Mouse (Mus musculus) heart, embryonic 15.5 days (tissue): ENCODE data around the gene Rdh16f1. TPM values are rescaled to one million over a fixed set of nuclear protein-coding genes. Genes with fewer than 3 reads are reported as not detected.
"Not testable (repeated sequence)": the region's sequence is repeated elsewhere in the genome, so short reads cannot be mapped to it uniquely, and the experiment has no call there.

ENCODE experiments used
- ATAC-seq: fragments of 200-750 bp; cut with Nextera tagmentation; replicated peaks from 2 replicates; pipeline ENCODE4 v1.8.0; 2017; ENCODE audit warnings: low read depth, moderate TSS enrichment; ENCODE audit not compliant: insufficient number of reproducible peaks, insufficient read depth, low FRiP score
- H3K27ac ChIP-seq: fragments of 300-500 bp; sonication (generic); 2 replicates; pipeline ENCODE4 v1.5.1; 2015; ENCODE audit warnings: mild to moderate bottlenecking, inconsistent platforms
- H3K27me3 ChIP-seq: fragments of 300-500 bp; sonication (generic); 2 replicates; pipeline ENCODE4 v1.6.1; 2015; ENCODE audit warnings: inconsistent platforms
- H3K36me3 ChIP-seq: fragments of 300-500 bp; sonication (generic); 2 replicates; pipeline ENCODE4 v1.6.1; 2015; ENCODE audit warnings: mild to moderate bottlenecking, inconsistent platforms
- H3K4me1 ChIP-seq: fragments of 300-500 bp; sonication (generic); replicated peaks from 2 replicates; pipeline ENCODE4 v1.6.1; 2015; ENCODE audit warnings: inconsistent platforms
- H3K4me2 ChIP-seq: fragments of 300-500 bp; sonication (generic); 2 replicates; pipeline ENCODE4 v1.6.1; 2015; ENCODE audit warnings: inconsistent platforms, mild to moderate bottlenecking, moderate library complexity
- H3K4me3 ChIP-seq: fragments of 300-500 bp; sonication (generic); 2 replicates; pipeline ENCODE4 v1.5.1; 2015; ENCODE audit warnings: mild to moderate bottlenecking, inconsistent platforms
- H3K9ac ChIP-seq: fragments of 300-500 bp; sonication (generic); 2 replicates; pipeline ENCODE4 v1.6.1; 2015; ENCODE audit warnings: mild to moderate bottlenecking, inconsistent platforms
- H3K9me3 ChIP-seq: fragments of 300-500 bp; sonication (generic); replicated peaks from 2 replicates; pipeline ENCODE4 v1.6.1; 2016; ENCODE audit warnings: inconsistent platforms
- WGBS: fragments of 180-500 bp; shearing (Covaris S2); methylation state at CpG from one replicate; pipeline ENCODE4 v1.1.7; 2015; ENCODE audit warnings: mixed read lengths; 5-methylcytosine and 5-hydroxymethylcytosine counted together
- polyA plus RNA-seq: library from polyadenylated mRNA; unstranded; fragments of >200 nt; fragmentation: Nextera tagmentation; extraction: Ambion mirVana; gene quantifications from 2 replicates; pipeline ENCODE4 v1.2.1, GENCODE M21; 2015

The Rdh16f1 gene
- polyA plus RNA-seq, 1 experiment from 2014 or later, result not detected

DNA sequence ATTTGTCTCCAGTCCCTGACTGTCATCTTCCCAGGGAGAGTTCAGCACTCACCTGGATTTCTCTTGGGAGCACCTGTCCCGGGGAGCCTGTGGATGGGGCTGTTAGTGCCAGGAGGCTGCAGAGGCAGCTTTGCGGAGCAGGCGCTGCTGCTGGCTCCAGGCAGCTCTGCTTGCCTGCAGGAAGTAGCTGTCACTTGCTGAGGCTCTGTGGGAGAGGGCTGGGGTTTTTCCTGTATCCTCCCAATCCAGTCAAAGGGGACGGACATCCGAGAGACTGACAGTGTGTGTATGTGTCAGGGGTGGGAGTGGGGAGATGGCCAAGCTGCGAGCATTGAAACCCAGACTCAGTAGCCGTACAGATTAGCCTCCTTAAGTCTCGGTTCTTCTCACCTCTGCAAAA is 8.0 kb upstream of the Rdh16f1 start, which contains the start of gene Gpr182:
TSS of gene Gpr182 (minus strand) at position 185 of the 400 bp plus-strand sequence.
- peak within 1 kb of the TSS; percentile 66 for H3K4me2 ChIP-seq
- H3K9me3 ChIP-seq, result no peaks in the 10 kb centered on the region
- peak within 1 kb of the TSS; percentile 63 for H3K27ac ChIP-seq
- no peaks in the 10 kb centered on the region for H3K27me3 ChIP-seq
- peak within 1 kb of the TSS; percentile 50 for H3K4me3 ChIP-seq
- peaks cover 30% of the 10 kb centered on the region for H3K4me1 ChIP-seq
- 0 out of 2 replicates have a peak, but pooled peaks have one; percentile 47 for ATAC-seq
- 39% methylated on average over 8 of the region's 8 CpGs for WGBS
- peak within 1 kb of the TSS; percentile 40; the same call in 1 of the 2 replicates for H3K9ac ChIP-seq
- no peaks in the 10 kb centered on the region; the same call in 1 of the 2 replicates for H3K36me3 ChIP-seq

DNA sequence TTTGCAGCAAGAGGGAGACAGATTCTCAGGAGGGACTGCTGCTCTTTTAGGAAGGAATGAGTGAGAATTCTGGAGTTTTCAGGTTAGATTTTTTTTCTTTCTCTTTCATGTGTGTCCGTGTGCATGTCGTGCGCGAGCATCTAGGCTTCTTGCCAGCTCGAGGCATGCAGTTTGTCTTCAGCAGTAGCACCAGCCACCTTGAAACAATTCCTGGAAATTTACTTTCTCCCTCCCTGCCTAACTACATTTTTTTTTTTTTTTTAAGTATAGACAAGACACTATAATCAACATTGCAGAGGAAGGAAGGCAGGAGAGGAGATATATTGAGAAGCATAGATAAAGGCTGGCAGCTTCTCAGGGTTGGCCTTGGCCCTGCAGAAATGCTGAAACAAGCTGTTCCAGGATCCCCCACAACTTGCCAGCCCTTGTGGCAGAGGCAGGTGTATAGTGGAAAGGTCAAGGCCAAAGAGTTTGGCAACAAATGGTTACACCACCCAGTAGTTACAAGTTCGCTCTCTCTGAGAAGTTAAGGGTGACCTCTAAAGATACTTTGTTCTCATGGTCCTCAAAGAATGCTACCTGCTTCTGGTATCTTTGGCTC is 4.9 kb upstream of the Rdh16f1 start:
- Histone ChIP-seq H3K4me3 (no peak overlapping the region), H3K4me2 (no peak overlapping the region), H3K27me3 (no peaks in the 10 kb centered on the region), H3K36me3 (no peaks in the 10 kb centered on the region), H3K4me1 (peaks cover 18% of the 10 kb centered on the region), H3K9ac (no peak overlapping the region), H3K27ac (peak overlapping the region; percentile 65), H3K9me3 (no peaks in the 10 kb centered on the region)
- ATAC-seq, result no peak; the same call in 1 of the 2 replicates
- WGBS, result 64% methylated on average over 6 of the region's 6 CpGs

DNA sequence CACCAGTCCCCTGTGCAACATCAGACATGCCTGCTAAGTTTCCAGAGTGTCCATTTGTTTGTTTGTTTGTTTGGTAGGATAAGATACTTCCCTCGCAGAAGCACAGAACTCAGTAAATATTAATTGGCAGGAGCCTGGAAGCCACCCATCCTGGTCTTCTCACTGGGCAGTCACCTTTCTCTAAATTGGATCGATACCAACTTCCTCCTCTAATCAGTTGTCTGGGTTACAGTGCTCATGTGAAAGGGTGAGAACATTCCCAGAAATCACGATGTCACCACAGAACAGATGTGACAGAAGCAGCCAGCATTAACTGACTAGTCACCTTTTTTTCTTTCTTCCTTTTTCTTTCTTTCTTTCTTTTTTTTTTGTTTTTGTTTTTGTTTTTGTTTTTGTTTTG is 4.3 kb upstream of the Rdh16f1 start:
- no peak overlapping the region for H3K9ac ChIP-seq
- H3K4me3 ChIP-seq, result no peak overlapping the region
- H3K9me3 ChIP-seq, result no peaks in the 10 kb centered on the region
- peak overlapping the region; percentile 64 for H3K27ac ChIP-seq
- H3K4me2 ChIP-seq, result no peak overlapping the region
- H3K27me3 ChIP-seq, result no peaks in the 10 kb centered on the region
- no peaks in the 10 kb centered on the region for H3K36me3 ChIP-seq
- no peak for ATAC-seq
- peaks cover 15% of the 10 kb centered on the region for H3K4me1 ChIP-seq
- WGBS, result 41% methylated on average over 3 of the region's 3 CpGs

DNA sequence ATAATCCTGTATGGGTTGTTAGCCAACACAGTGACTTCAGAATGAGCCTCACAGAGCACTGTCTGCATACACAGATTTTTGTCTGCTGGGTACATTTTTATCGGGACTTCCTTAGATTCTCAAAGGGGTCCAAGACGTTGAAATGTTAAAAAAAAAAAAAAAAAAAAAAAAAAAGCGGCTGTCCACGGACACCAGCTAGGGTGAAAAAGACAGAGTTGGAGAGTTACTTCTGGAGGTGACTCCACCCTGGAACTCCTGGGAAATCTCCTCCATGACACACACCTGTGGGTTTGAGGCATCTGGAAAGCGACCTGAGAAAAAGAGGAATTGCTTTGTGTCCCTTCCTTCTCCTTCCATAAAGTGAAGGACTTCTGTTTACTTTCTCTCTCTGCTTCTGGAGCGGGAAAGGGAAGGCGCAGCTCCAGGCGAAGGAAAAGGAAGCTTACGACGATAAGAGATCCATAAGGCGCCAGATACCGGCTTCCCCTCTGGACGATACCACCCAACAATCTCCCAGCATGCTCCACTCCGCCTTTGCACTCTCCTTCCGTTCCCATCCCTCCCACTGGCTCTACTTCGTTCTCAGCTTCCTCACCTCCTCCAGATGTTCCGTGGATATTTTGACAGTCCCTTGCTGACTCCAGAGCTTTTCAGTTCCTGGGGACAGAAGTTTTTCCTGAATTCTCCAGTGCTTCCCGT is 3.7 kb upstream of the Rdh16f1 start:
- no peaks in the 10 kb centered on the region for H3K36me3 ChIP-seq
- H3K9ac ChIP-seq, result no peak overlapping the region
- H3K27me3 ChIP-seq, result no peaks in the 10 kb centered on the region
- H3K9me3 ChIP-seq, result no peaks in the 10 kb centered on the region
- peaks cover 13% of the 10 kb centered on the region for H3K4me1 ChIP-seq
- H3K4me2 ChIP-seq, result peak overlapping the region; percentile 52
- H3K27ac ChIP-seq, result peak overlapping the region; percentile 64
- WGBS, result 23% methylated on average over 18 of the region's 18 CpGs
- ATAC-seq, result peak; percentile 61
- peak overlapping the region; percentile 24 for H3K4me3 ChIP-seq

- not testable (repeated sequence) for H3K36me3 ChIP-seq, H3K4me3 ChIP-seq, H3K4me2 ChIP-seq, H3K27me3 ChIP-seq, H3K9me3 ChIP-seq, H3K27ac ChIP-seq, H3K9ac ChIP-seq, ATAC-seq, H3K4me1 ChIP-seq
- 76% methylated on average over 10 of the region's 10 CpGs for WGBS
These were observed 3.3 kb downstream of the Rdh16f1 start for GRCm38 (mm10) chr10:127762926-127763325.

GRCm38 (mm10) chr10:127763914-127764680 is 4.5 kb downstream of the Rdh16f1 start:
- H3K27me3 ChIP-seq, result no peaks in the 10 kb centered on the region
- no peak overlapping the region for H3K9ac ChIP-seq
- no peaks in the 10 kb centered on the region for H3K9me3 ChIP-seq
- ATAC-seq, result no peak
- no peak overlapping the region for H3K4me2 ChIP-seq
- H3K27ac ChIP-seq, result no peak overlapping the region
- H3K4me1 ChIP-seq, result no peaks in the 10 kb centered on the region
- no peaks in the 10 kb centered on the region for H3K36me3 ChIP-seq
- no peak overlapping the region for H3K4me3 ChIP-seq
- 62% methylated on average over 12 of the region's 12 CpGs for WGBS

DNA sequence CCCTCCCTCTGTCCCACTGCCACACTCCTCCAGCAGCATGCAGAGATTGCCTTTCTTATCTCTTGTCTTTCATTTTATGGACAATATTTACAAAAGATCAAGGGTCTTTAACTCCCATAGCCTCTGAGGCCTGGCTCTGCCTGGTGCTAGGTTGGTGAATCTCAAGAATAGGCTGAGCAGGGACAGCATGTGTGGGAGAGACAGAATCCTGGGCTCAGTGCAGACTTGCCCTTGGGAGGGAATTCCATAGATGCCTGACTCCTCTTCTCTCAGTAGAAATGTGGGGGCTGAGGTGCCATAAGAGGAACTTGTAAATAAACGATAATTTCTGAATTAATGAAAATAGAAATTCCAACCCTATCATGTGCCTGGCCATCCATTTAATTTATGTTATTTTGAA is 7.0 kb downstream of the Rdh16f1 start:
- no peak overlapping the region for H3K9ac ChIP-seq
- H3K4me1 ChIP-seq, result no peaks in the 10 kb centered on the region

GRCm38 (mm10) chr10:127776011-127776410 is 16.4 kb downstream of the Rdh16f1 start, which contains the start of gene Rdh9:
Rdh9 (plus strand) TSS chr10:127776386.
- no peak within 1 kb of the TSS for H3K4me3 ChIP-seq
- H3K9ac ChIP-seq, result no peak within 1 kb of the TSS
- 64% methylated on average over 2 of the region's 2 CpGs for WGBS
- no peak within 1 kb of the TSS for H3K4me2 ChIP-seq
- H3K27me3 ChIP-seq, result no peaks in the 10 kb centered on the region
- no peaks in the 10 kb centered on the region for H3K36me3 ChIP-seq
- H3K4me1 ChIP-seq, result no peaks in the 10 kb centered on the region
- no peak within 1 kb of the TSS for H3K27ac ChIP-seq
- no peak for ATAC-seq
- H3K9me3 ChIP-seq, result no peaks in the 10 kb centered on the region

More for the DNA sequence above, 7.0 kb downstream of the Rdh16f1 start:
- no peaks in the 10 kb centered on the region for H3K27me3 ChIP-seq
- no peaks in the 10 kb centered on the region for H3K9me3 ChIP-seq
- WGBS, result 63% methylated on average over 1 of the region's 1 CpGs
- H3K36me3 ChIP-seq, result no peaks in the 10 kb centered on the region
- H3K27ac ChIP-seq, result no peak overlapping the region
- H3K4me2 ChIP-seq, result no peak overlapping the region
- no peak overlapping the region for H3K4me3 ChIP-seq
- ATAC-seq, result no peak

DNA sequence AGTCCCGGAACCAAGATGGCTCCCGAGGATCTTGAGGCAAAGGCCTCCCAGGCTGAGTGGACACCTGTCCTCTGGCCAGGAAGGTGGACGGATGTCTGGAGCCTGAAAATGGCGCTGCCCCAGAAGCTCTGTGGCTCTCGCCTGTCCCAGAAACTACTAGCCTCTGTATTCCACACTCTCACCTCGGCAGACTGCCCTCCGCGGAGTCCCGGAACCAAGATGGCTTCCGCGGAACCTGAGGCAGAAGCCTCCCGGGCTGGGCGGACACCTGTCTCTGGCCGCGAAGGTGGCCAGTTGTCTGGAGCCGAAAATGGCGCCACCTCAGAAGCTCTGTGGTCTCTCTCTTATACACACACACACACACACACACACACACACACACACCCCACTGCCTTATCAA is 22.7 kb downstream of the Rdh16f1 start:
- 94% methylated on average over 17 of the region's 17 CpGs for WGBS
- not testable (repeated sequence) for H3K4me1 ChIP-seq, H3K27me3 ChIP-seq, H3K9me3 ChIP-seq, H3K9ac ChIP-seq, H3K36me3 ChIP-seq, ATAC-seq, H3K27ac ChIP-seq, H3K4me2 ChIP-seq, H3K4me3 ChIP-seq

- not testable (repeated sequence) for H3K27me3 ChIP-seq, H3K9me3 ChIP-seq, H3K27ac ChIP-seq, H3K4me1 ChIP-seq, ATAC-seq, H3K36me3 ChIP-seq, H3K4me2 ChIP-seq, H3K4me3 ChIP-seq, H3K9ac ChIP-seq
- 69% methylated on average over 1 of the region's 1 CpGs for WGBS
These were observed 25.8 kb downstream of the Rdh16f1 start for GRCm38 (mm10) chr10:127785411-127785810.

DNA sequence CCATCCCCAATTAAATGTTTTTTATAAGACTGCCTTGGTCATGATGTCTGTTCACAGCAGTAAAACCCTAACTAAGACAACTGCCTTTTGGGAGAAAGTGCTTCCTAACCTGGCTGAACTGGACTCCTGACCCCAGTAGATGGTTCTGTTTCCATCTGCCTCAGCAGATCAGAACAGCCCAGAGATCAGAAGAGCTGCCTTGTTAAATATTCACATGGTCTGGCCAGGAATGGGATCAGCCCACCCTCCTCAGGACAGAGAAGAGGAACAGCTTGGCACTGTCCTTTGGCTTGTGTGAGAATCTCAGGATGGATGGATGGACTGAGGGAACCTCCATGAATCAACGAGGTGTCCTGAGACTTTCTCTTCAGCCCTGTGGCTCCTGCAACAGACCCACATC is 39.7 kb downstream of the Rdh16f1 start:
- Histone ChIP-seq H3K9me3 (no peaks in the 10 kb centered on the region), H3K9ac (no peak overlapping the region), H3K36me3 (no peaks in the 10 kb centered on the region), H3K27ac (no peak overlapping the region), H3K4me3 (no peak overlapping the region), H3K4me1 (no peaks in the 10 kb centered on the region), H3K4me2 (no peak overlapping the region), H3K27me3 (no peaks in the 10 kb centered on the region)
- ATAC-seq, result no peak
- WGBS, result 74% methylated on average over 1 of the region's 1 CpGs
